Mouse (Mus musculus) NIH3T3 (cell line): ENCODE measurements around the gene Fat1.

Source experiments
- DNase-seq: peaks from one replicate; pipeline ENCODE4 v3.0.0-alpha.2; 2012; ENCODE audit warnings: low read depth

Fat1 gene

GRCm38 (mm10) chr8:45004021-45004420, 68.8 kb downstream of the Fat1 start:
- DNase-seq: no peak

- DNase-seq: peak; percentile 87
These were observed 75.4 kb downstream of the Fat1 start for GRCm38 (mm10) chr8:45010685-45011084.

- no peak for DNase-seq
These were observed 76.5 kb downstream of the Fat1 start for GRCm38 (mm10) chr8:45011774-45012173.

- DNase-seq: no peak
These were observed 78.6 kb downstream of the Fat1 start for GRCm38 (mm10) chr8:45013852-45014251.

- DNase-seq: no peak
These were observed 79.3 kb downstream of the Fat1 start for GRCm38 (mm10) chr8:45014498-45015067.

GRCm38 (mm10) chr8:45015876-45016275, 80.6 kb downstream of the Fat1 start:
- DNase-seq: no peak

GRCm38 (mm10) chr8:45019241-45019640, 84.0 kb downstream of the Fat1 start:
- no peak for DNase-seq

- peak; percentile 36 for DNase-seq
These were observed 85.9 kb downstream of the Fat1 start for GRCm38 (mm10) chr8:45021171-45021570.

GRCm38 (mm10) chr8:45021911-45022665, 86.8 kb downstream of the Fat1 start:
- no peak for DNase-seq

GRCm38 (mm10) chr8:45028081-45028497, 92.8 kb downstream of the Fat1 start:
- no peak for DNase-seq

- DNase-seq: no peak
These were observed 103.1 kb downstream of the Fat1 start for GRCm38 (mm10) chr8:45038350-45038749.

- no peak for DNase-seq
These were observed 108.9 kb downstream of the Fat1 start for GRCm38 (mm10) chr8:45044160-45044559.

- DNase-seq: no peak
These were observed 115.2 kb downstream of the Fat1 start for GRCm38 (mm10) chr8:45050451-45050850.

GRCm38 (mm10) chr8:45051236-45051635, 116.0 kb downstream of the Fat1 start:
- no peak for DNase-seq

- peak; percentile 58 for DNase-seq
These were observed 117.0 kb downstream of the Fat1 start for GRCm38 (mm10) chr8:45052205-45052604.

GRCm38 (mm10) chr8:45052618-45053017, 117.4 kb downstream of the Fat1 start:
- no peak for DNase-seq

- peak; percentile 18 for DNase-seq
These were observed 120.3 kb downstream of the Fat1 start for GRCm38 (mm10) chr8:45055500-45055899.

GRCm38 (mm10) chr8:45056810-45057209, 121.6 kb downstream of the Fat1 start:
- DNase-seq: no peak

GRCm38 (mm10) chr8:45060083-45060482, 124.8 kb downstream of the Fat1 start:
- DNase-seq: no peak

GRCm38 (mm10) chr8:45062311-45062710, 127.1 kb downstream of the Fat1 start:
- no peak for DNase-seq

GRCm38 (mm10) chr8:45062982-45063924, 128.0 kb downstream of the Fat1 start:
- DNase-seq: no peak

- no peak for DNase-seq
These were observed 129.1 kb downstream of the Fat1 start for GRCm38 (mm10) chr8:45064197-45064869.
